Mouse (Mus musculus) liver, postnatal 0 days (tissue): Measurements from ENCODE around the gene Tarbp2.

Experiments
- CTCF ChIP-seq: sonication (generic); IDR thresholded peaks from 2 replicates; pipeline ENCODE4 v1.5.1; 2016; ENCODE audit warnings: antibody characterized with exemption, low read depth
- EP300 ChIP-seq: IDR thresholded peaks from 2 replicates; pipeline ENCODE4 v1.6.1; 2016; ENCODE audit warnings: antibody characterized with exemption, low read depth, mild to moderate bottlenecking

GRCm38 (mm10) chr15:102533926-102534325 is 15.9 kb downstream of the Tarbp2 start:
- TF ChIP-seq EP300 = no peak
- no peak for TF ChIP-seq CTCF
